Mouse (Mus musculus): ENCODE measurements at regions not wholly inside any gene's neighbourhood (a gene's known extent, or its start where the extent isn't known, plus 50 kb on each side); places are given as distances from the start of the nearest gene placed in this dataset.
A peak's percentile ranks its signal among the peaks of the same experiment; 100 is the strongest.

GRCm38 (mm10) chr16:65693626-65694025 lies 121.4 kb upstream of the Vgll3 start:
- ATAC-seq (ENCODE audit: low FRiP score), result no peak
- Histone ChIP-seq H3K27ac (peak overlapping the region; percentile 41; the same call in 1 of the 2 replicates), H3K36me3 (replicated peaks; ENCODE audit: control insufficient read depth, insufficient read depth) (no peaks in the 10 kb centered on the region), H3K9me3 (ENCODE audit: control insufficient read depth, low read length) (no peaks in the 10 kb centered on the region), H3K4me1 (replicated peaks; ENCODE audit: control insufficient read depth, insufficient read depth, low read length) (peaks cover 5% of the 10 kb centered on the region; the same call in 1 of the 2 replicates), H3K9ac (no peak overlapping the region), H3K4me3 (replicated peaks; ENCODE audit: low read length) (no peak overlapping the region), H3K27me3 (ENCODE audit: control insufficient read depth, insufficient read depth, low read length) (no peaks in the 10 kb centered on the region), H3K4me2 (replicated peaks) (no peak overlapping the region)
- no peak for DNase-seq (ENCODE audit: low spot score)
- WGBS, result 57% methylated on average over 2 of the region's 2 CpGs

GRCm38 (mm10) chr16:65715631-65716030 lies 99.4 kb upstream of the Vgll3 start:
- peak; percentile 59 for DNase-seq (ENCODE audit: low spot score)
- ATAC-seq (ENCODE audit: low FRiP score), result no peak
- no peak overlapping the region for H3K4me2 ChIP-seq (replicated peaks)

GRCm38 (mm10) chr16:65718791-65719472 lies 96.1 kb upstream of the Vgll3 start:
- Histone ChIP-seq H3K9ac (no peak overlapping the region), H3K9me3 (ENCODE audit: control insufficient read depth, low read length) (no peaks in the 10 kb centered on the region), H3K36me3 (replicated peaks; ENCODE audit: control insufficient read depth, insufficient read depth) (no peaks in the 10 kb centered on the region), H3K4me1 (replicated peaks; ENCODE audit: control insufficient read depth, insufficient read depth, low read length) (no peaks in the 10 kb centered on the region), H3K27ac (no peak overlapping the region), H3K27me3 (ENCODE audit: control insufficient read depth, insufficient read depth, low read length) (no peaks in the 10 kb centered on the region), H3K4me3 (replicated peaks; ENCODE audit: low read length) (no peak overlapping the region), H3K4me2 (replicated peaks) (no peak overlapping the region)
- WGBS, result 74% methylated on average over 6 of the region's 6 CpGs
- DNase-seq (ENCODE audit: low spot score), result no peak
- ATAC-seq (ENCODE audit: low FRiP score), result no peak

More at GRCm38 (mm10) chr16:65715631-65716030, 99.4 kb upstream of the Vgll3 start:
- Histone ChIP-seq H3K27ac (no peak overlapping the region), H3K9ac (no peak overlapping the region), H3K36me3 (replicated peaks; ENCODE audit: control insufficient read depth, insufficient read depth) (no peaks in the 10 kb centered on the region), H3K9me3 (ENCODE audit: control insufficient read depth, low read length) (no peaks in the 10 kb centered on the region), H3K27me3 (ENCODE audit: control insufficient read depth, insufficient read depth, low read length) (no peaks in the 10 kb centered on the region), H3K4me1 (replicated peaks; ENCODE audit: control insufficient read depth, insufficient read depth, low read length) (no peaks in the 10 kb centered on the region), H3K4me3 (replicated peaks; ENCODE audit: low read length) (no peak overlapping the region)

GRCm38 (mm10) chr16:65720953-65721352 lies 94.1 kb upstream of the Vgll3 start:
- Histone ChIP-seq H3K9ac (no peak overlapping the region), H3K9me3 (ENCODE audit: control insufficient read depth, low read length) (no peaks in the 10 kb centered on the region), H3K4me1 (replicated peaks; ENCODE audit: control insufficient read depth, insufficient read depth, low read length) (no peaks in the 10 kb centered on the region), H3K27me3 (ENCODE audit: control insufficient read depth, insufficient read depth, low read length) (no peaks in the 10 kb centered on the region), H3K27ac (no peak overlapping the region), H3K36me3 (replicated peaks; ENCODE audit: control insufficient read depth, insufficient read depth) (no peaks in the 10 kb centered on the region), H3K4me2 (replicated peaks) (no peak overlapping the region), H3K4me3 (replicated peaks; ENCODE audit: low read length) (no peak overlapping the region)
- 39% methylated on average over 4 of the region's 4 CpGs for WGBS
- ATAC-seq (ENCODE audit: low FRiP score) (peak; percentile 90), DNase-seq (ENCODE audit: low spot score) (peak; percentile 67)

GRCm38 (mm10) chr16:65725559-65726269 lies 89.3 kb upstream of the Vgll3 start:
- H3K9ac ChIP-seq, result no peak overlapping the region
- ATAC-seq (ENCODE audit: low FRiP score) (no peak), DNase-seq (ENCODE audit: low spot score) (no peak)
- H3K4me3 ChIP-seq (replicated peaks; ENCODE audit: low read length), result no peak overlapping the region
- H3K9me3 ChIP-seq (ENCODE audit: control insufficient read depth, low read length), result no peaks in the 10 kb centered on the region
- no peak overlapping the region for H3K4me2 ChIP-seq (replicated peaks)
- no peaks in the 10 kb centered on the region for H3K27me3 ChIP-seq (ENCODE audit: control insufficient read depth, insufficient read depth, low read length)
- no peaks in the 10 kb centered on the region for H3K36me3 ChIP-seq (replicated peaks; ENCODE audit: control insufficient read depth, insufficient read depth)
- WGBS, result 88% methylated on average over 5 of the region's 5 CpGs
- no peaks in the 10 kb centered on the region for H3K4me1 ChIP-seq (replicated peaks; ENCODE audit: control insufficient read depth, insufficient read depth, low read length)
- no peak overlapping the region for H3K27ac ChIP-seq

- Histone ChIP-seq H3K4me1 (replicated peaks; ENCODE audit: control insufficient read depth, insufficient read depth, low read length) (no peaks in the 10 kb centered on the region), H3K27ac (no peak overlapping the region), H3K36me3 (replicated peaks; ENCODE audit: control insufficient read depth, insufficient read depth) (no peaks in the 10 kb centered on the region), H3K4me2 (replicated peaks) (no peak overlapping the region), H3K4me3 (replicated peaks; ENCODE audit: low read length) (no peak overlapping the region), H3K9me3 (ENCODE audit: control insufficient read depth, low read length) (no peaks in the 10 kb centered on the region), H3K27me3 (ENCODE audit: control insufficient read depth, insufficient read depth, low read length) (no peaks in the 10 kb centered on the region), H3K9ac (no peak overlapping the region)
- 68% methylated on average over 3 of the region's 3 CpGs for WGBS
- DNase-seq (ENCODE audit: low spot score) (no peak), ATAC-seq (ENCODE audit: low FRiP score) (no peak)
Measured at GRCm38 (mm10) chr16:65726289-65726688, 88.8 kb upstream of the Vgll3 start.

- DNase-seq (ENCODE audit: low spot score), result no peak
- WGBS, result 49% methylated on average over 4 of the region's 4 CpGs
- peak; percentile 62; the same call in 1 of the 2 replicates for ATAC-seq (ENCODE audit: low FRiP score)
Measured at GRCm38 (mm10) chr16:65729322-65729721, 85.7 kb upstream of the Vgll3 start.

GRCm38 (mm10) chr16:65739652-65740051 lies 75.4 kb upstream of the Vgll3 start:
- WGBS, result 94% methylated on average over 3 of the region's 3 CpGs
- H3K36me3 ChIP-seq (replicated peaks; ENCODE audit: control insufficient read depth, insufficient read depth), result no peaks in the 10 kb centered on the region
- H3K27me3 ChIP-seq (ENCODE audit: control insufficient read depth, insufficient read depth, low read length), result no peaks in the 10 kb centered on the region
- no peak overlapping the region for H3K27ac ChIP-seq
- H3K4me3 ChIP-seq (replicated peaks; ENCODE audit: low read length), result no peak overlapping the region
- ATAC-seq (ENCODE audit: low FRiP score), result no peak
- H3K4me1 ChIP-seq (replicated peaks; ENCODE audit: control insufficient read depth, insufficient read depth, low read length), result no peaks in the 10 kb centered on the region
- no peak overlapping the region for H3K4me2 ChIP-seq (replicated peaks)
- DNase-seq (ENCODE audit: low spot score), result no peak
- H3K9ac ChIP-seq, result no peak overlapping the region
- no peaks in the 10 kb centered on the region for H3K9me3 ChIP-seq (ENCODE audit: control insufficient read depth, low read length)

More at GRCm38 (mm10) chr16:65729322-65729721, 85.7 kb upstream of the Vgll3 start:
- H3K4me2 ChIP-seq (replicated peaks), result no peak overlapping the region
- no peaks in the 10 kb centered on the region for H3K27me3 ChIP-seq (ENCODE audit: control insufficient read depth, insufficient read depth, low read length)
- H3K4me1 ChIP-seq (replicated peaks; ENCODE audit: control insufficient read depth, insufficient read depth, low read length), result no peaks in the 10 kb centered on the region
- no peaks in the 10 kb centered on the region for H3K36me3 ChIP-seq (replicated peaks; ENCODE audit: control insufficient read depth, insufficient read depth)
- H3K9ac ChIP-seq, result no peak overlapping the region
- no peaks in the 10 kb centered on the region for H3K9me3 ChIP-seq (ENCODE audit: control insufficient read depth, low read length)
- no peak overlapping the region for H3K4me3 ChIP-seq (replicated peaks; ENCODE audit: low read length)
- 0 out of 2 replicates have a peak overlapping the region, but pooled peaks have one; percentile 38 for H3K27ac ChIP-seq

- ATAC-seq (ENCODE audit: low FRiP score), result no peak
- Histone ChIP-seq H3K4me1 (replicated peaks; ENCODE audit: control insufficient read depth, insufficient read depth, low read length) (no peaks in the 10 kb centered on the region), H3K9me3 (ENCODE audit: control insufficient read depth, low read length) (no peaks in the 10 kb centered on the region)
Measured at GRCm38 (mm10) chr16:65742951-65743350, 72.1 kb upstream of the Vgll3 start.

More at GRCm38 (mm10) chr16:65742951-65743350, 72.1 kb upstream of the Vgll3 start:
- no peak for DNase-seq (ENCODE audit: low spot score)
- H3K27ac ChIP-seq, result no peak overlapping the region
- no peak overlapping the region for H3K4me2 ChIP-seq (replicated peaks)
- H3K36me3 ChIP-seq (replicated peaks; ENCODE audit: control insufficient read depth, insufficient read depth), result no peaks in the 10 kb centered on the region
- no peaks in the 10 kb centered on the region for H3K27me3 ChIP-seq (ENCODE audit: control insufficient read depth, insufficient read depth, low read length)
- no peak overlapping the region for H3K4me3 ChIP-seq (replicated peaks; ENCODE audit: low read length)
- no peak overlapping the region for H3K9ac ChIP-seq
